Mouse (Mus musculus): ENCODE measurements around the gene Rftn2.

Rftn2 gene

DNA sequence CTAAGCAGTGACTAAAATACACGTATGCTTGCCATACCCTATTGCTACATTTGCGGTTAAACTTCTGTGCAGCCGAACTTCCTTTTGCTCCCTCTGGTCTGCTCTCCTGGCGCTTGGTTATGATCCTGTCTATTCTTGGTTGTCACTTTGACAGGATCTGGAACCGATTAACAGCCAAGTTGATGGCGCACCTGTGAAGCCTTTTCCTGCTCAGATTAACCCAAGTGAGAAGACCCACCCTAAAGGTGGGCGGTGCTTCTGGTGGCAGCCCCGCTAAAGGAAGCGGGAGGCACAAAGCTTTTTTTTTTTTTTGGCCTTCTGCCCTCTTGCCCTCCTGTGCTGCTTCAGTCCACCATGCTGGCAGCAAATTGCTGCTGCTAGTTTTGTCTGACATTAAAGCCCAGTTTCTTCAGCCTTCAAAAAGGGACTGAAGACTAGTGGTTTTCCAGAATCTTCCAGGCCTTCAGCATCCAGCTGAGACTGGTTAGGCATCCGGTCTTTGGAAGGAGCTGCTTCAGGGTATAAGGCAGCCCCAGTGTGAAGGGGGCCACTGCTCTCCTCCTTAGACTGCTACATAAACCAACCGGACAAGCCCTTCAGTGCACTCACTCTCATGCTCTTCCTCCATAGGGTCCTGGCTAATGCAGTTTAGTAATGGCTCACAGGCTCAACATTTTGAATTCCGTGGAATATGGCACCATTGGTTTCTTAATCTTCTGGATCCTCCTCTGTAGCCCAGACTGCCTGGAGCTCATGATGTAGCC is 16.2 kb downstream of the Rftn2 start:
- DNase-seq = no peak

DNA sequence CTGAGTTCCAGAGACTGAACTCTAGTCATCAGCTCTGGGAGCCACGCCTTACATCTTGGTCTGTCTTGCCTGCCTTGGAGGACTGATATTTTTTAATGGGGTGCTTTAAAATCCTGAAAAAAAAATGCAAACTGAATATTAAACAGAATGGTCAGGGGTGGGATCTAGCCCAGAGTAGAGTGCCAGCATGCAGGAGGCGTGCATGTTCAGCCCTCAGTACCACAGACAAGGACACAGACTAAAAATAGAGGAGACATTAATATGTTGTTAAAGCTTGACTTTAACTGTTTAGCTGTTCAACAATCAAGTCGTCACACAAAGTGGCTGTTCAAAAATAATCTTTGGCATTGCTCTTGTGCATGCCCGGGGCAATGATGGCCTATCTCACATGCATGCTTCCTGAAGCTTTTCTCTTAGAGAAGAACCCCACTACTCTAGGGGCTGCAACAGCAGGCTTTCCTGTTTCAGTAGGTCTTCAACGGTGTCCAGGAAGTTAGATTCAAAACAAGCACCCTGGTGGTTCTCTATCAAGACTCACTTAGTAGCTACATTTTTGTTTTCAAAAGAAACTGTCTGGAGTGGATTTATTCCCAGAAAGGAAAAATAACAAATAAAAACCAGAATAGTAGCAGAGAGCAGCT is 18.0 kb downstream of the Rftn2 start:
- DNase-seq = no peak

DNA sequence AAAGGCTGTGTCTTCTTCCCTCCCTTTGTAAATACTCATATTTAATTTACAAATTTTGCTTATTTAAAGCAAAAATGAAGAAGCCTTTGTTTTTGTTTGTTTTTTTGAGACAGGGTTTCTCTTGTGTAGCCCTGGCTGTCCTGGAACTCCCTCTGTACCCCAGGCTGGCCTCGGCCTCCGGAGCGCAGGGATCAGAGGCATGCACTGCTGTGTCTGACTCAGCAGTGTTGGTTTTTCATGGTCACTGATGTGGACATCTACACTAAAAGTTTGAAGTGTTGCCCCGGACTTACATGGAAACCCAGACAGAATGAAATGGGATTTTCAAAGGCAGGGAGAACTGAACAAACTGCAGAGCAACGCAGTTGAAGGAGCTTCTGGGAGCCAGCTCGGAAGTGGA is 19.0 kb downstream of the Rftn2 start:
- DNase-seq = no peak

DNA sequence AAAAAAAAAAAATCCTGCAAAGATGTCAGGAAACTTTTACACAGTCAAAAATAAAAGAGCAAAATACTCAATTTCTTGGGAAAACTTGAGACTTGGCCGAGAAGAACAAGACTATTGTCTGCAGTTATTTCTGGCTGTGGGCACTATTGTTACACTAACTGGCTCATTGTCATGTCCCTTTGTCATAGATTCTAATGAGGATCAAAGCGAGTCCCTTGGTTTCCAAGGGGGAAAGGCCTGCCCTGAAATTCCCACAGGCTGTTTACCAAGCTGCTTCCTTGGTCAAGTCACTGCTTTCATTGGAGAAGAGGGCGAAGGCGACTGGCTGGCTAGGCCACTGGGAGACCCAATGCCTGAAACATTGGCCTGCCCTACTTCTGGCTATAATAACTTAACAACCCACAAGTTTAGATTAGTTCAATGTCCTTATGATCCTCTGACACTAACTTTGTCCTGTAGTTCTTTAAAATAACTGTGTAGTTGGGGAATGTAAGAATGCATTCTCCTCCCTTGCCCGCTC is 20.7 kb downstream of the Rftn2 start:
- no peak for DNase-seq

DNA sequence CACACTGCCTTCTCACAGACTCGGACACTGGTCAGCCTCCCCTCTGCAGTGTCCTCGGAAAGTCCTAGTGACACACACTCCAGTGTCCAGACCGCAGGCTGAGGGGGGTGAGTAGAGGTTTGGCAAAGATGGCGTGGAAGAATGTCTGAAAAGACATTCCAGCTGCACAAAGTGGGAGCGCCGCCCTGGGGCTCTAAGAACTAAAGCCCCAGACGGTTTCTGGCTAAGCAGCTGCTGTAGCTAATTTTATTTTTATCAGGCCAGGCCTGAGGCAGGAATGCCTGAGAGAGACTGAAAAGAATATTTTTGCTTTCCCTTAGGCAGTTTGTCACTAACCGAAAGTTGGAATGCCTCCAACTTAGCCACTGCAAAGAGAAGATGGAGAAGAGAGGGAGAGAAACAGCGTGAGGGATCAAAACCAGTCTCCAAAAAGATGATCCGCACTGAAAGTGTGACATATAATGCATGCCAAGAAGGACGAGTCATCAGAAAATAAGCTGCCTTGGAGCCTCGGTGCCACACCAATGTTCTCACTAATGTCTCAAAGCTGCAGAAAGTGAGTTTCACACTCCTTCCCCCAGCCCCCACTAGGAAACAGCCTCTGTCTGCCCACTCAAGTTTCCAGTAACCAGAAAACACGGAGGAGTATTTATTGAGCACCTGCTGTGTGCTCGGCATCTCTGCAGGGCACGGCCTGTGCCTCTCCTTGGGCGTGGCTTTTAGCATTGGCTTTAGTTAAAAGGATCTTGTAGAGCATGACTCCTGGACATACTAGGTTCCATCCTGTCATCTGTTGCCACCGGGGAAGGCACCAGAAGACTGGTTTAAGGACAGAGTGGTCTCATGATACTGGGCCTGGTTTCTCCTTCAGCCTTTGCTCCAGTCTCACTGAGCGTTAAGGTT is 24.5 kb downstream of the Rftn2 start:
- DNase-seq = peak; percentile 9

DNA sequence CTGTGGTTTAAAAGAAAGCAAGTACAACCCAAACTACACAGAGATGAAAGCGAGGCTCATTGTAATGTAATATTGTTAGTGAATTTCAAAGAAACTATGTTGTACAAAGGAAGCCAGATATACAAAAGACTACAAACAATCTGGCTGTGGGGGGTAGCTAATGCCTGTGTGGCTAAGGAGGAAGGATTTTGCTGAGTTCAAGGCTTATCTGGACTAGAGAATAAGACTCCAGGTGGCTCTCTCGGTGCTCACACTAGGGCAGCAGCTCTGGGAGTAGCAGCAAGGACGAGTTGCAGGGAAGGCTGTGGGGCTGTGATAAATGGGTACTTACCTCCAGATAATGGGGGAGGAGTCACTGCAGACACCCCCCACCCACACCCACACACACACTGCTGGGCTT is 27.9 kb downstream of the Rftn2 start:
- DNase-seq = no peak

DNA sequence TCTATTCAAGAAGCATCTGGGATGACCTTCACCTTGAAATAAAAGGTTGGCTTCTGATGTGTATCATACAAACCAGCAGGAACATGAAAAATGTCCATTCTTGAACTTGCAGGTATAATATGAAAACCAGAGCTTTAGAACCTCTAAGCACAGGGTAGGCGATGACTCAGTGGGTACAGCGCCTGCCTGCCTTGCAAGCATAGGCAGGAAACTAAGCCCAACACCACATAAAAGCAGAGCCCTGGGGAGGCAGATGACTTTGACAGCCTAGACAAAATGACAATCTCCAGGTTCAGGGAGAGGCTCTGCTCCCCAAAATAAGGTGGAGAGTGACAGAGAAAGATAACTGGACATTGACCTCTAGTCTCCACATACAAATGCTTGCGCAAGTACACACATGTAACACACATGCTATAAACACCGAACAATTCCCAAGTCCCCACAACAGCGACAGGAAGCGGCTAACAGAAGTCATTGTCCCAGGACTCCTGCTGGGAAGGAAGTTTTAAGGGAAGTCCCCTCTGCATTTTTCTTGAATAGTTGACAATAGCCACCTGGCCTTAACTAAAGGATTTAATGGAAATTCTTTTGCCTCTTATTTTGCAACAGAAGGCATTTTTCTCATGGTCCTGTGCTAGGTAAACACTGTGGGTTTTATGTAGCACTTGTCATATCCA is 30.1 kb downstream of the Rftn2 start:
- DNase-seq = no peak

DNA sequence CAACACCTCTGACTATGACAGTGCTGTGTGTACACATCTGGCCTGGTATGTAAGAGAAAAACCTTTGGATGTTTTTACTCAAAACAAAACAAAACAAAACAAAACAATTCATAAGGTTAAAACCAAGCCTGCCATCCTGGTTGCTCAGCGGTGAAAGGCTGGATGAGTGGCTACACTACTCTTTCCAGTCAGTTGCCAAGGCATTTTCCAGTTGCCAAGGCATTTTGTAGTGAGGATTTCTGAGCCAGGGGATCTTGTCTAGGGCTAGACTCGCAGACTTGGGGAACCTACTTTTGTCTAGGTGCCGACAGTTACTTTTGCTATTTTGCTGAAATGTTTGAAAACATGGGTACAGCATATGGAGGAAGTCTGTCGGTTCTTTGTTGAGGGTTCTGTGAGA is 31.6 kb downstream of the Rftn2 start:
- no peak for DNase-seq

DNA sequence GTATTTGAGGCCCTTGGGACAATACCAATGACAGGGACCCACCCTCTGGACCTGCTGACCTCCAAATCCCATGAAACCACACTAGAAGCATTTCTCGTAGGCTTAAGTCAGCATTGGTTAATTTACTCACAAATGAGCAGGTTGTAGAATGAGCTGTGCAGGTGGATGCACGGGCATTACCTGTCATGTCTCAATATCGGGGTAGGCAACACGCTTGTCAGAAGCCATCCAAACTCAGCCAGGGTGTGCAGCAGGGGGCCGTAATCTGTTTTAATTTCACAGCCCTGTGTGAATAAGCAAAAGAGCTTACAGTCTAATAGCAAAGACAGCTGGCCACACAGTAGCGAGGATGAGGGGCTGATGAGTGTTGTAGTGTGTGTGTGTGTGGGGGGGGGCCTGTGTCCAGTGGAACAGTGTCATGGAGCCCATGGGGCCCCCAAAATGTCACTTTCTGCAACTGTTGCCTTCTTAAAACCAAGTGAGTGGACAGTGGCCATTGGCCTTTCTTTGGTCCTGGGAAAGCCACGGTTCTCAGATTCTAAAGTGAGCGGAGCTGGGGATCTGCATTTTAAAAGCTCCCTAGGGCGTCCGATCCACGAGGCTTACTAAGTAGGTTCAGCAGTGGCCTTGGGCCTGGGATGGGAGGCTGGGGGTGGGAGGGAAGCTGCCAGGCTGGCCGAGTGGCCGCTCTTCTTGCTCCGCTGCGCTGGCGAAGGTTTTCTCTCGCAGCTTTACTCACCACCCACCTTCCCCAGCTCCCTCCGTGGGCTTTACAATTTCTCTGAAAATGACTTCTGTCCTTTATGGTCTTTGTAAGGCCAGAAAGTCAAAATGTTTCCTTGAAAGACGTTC is 32.3 kb downstream of the Rftn2 start:
- DNase-seq = no peak

DNA sequence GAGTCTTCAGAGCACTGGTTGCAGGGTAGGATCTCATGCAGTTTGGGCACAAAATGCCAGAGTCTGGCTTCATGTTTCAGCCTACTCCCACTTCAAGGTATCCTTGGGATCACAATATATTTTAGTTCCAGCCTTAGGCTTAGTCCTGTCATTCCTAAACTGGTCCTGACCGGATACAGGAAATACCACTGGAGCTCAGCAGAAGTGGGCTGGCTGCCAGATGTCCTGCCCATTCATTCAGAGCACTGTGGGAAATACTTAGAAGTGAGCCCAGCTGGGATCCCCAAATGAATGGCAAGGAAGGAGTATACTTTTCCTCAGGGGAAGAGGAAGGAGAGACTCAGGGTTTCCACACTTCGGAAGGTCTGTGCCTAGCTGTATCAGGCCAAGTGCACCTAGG is 33.3 kb downstream of the Rftn2 start:
- DNase-seq = no peak

DNA sequence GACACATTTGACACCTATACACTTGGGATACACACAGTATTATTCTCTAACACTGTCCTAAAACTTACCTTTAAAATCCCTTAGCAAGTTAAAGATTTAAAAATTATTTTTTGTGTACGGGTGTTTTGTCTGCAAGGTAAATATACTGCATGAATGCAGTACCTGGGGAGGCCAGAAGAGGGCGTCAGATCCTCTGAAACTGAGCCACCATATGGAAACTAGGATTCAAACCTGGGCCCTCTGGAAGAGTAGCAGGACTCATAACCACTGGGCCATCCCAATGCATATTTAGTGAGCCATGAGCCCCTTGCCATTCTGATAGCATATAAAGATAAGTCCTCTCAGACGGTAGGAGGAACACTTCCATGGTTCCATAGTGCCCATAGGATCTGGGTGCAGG is 33.8 kb downstream of the Rftn2 start:
- no peak for DNase-seq

DNA sequence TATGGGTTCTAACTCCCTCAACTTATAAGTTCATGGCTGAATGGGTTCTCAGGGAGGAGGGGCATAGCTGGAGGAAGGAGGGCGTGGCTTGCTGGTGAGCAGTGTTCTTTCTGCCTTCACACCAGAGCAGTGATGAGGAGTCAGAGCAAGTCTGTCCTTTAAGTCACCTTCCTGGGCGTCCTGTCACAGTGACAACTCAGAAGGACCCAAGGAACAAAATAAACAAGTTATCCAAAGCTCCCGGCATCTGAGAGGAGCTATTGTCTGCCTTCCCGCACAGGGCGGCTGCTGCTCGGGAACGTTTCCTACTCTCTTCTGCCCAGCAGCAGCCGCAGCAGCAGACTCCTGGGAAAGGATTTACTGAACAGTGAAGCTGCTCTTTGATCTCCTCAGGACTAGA is 34.6 kb downstream of the Rftn2 start:
- DNase-seq = no peak

DNA sequence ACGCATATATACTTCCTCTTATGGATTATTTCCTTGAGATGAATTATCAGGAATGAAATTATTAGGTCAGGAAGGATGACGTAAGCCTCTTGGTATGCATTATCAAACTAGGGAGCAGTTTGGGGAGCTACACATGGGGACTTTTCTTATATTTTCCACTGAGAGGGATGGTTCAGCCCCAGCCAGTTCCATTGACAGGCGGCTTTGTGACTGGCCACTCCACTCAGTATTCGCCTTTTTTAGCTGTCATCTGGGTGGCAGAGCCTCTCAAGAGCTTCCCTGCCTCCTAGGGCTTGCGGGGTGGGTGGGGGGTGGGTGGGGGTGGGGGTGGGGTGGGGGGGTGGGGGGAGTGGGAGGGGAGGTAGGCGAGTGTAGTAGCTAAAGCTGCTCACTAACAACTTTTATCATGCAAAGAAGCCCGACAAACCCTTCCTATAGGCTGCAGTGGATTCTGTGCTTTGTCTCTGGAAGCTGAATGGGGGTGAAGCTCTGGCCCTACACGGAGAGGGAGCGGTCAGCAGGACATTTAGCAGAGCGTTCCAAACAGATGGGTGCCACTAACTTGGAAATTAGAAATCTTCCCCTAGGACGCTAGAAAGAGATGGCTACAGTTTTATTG is 39.9 kb downstream of the Rftn2 start:
- DNase-seq = no peak

DNA sequence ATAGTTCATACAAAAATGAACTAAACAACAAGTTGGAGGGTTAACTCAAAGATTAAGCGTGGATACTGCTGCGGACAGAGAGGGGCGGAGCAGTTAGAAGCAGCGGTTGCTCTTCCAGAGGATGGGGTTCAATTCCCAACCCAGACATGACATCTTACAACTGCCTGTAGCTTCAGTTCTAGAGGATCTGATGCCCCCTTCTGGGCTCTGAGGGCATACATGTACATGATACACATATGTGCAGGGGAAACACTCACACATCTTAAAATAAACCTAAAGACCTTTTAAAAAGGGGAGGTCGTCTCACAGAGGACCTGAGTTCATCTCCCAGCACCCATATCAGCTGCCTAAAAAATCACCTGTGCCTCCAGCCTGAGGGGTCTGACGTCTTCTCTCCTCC is 40.9 kb downstream of the Rftn2 start:
- no peak for DNase-seq

DNA sequence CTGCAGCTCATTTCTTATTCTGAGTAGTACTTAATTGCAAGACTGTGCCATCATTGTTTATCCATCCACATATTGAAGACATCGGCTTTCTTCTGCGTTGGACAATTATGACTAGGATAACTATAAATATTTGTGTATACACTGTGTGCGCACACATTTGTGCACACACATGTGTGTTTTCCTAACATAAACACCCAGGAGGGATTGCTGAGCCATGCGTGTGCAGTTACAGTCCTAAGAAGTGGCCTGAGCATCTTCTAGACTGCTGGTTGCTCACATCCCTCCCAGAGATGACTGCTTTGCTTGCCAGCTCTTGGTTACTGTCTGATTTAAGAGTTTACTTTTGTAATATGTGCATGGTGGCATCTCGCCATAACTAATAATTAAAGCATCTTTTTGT is 44.2 kb downstream of the Rftn2 start:
- no peak for DNase-seq

DNA sequence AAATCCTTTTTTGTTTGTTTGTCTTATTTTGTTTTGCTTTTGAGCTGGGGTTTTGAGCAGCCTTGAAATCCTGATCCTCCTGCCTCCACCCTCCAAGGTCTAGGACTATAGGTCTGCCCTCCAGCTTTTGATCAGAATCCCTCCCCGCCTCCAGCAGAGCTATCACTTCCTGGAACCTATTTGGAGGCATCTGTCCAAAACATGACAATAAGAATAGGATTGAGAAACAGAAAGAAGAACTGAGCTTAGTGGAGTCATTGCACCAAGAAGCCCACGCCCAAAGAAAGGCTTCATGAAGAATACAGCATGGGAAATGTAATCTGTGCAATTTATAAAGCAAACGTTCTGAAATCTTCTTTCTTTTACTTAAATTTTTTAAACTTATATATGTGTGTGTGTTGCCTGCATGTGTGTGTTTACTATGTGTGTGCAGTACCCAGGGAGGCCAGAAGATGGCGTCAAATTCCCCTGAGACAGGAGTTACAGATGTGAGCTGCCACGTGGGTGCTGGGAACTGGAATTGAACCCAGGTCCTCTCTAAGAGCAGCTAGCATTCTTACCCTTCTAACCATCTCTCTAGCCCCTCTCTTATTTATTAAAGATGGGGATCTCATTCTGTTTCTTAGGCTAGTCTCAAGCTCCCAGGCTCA is 46.5 kb downstream of the Rftn2 start:
- no peak for DNase-seq

DNA sequence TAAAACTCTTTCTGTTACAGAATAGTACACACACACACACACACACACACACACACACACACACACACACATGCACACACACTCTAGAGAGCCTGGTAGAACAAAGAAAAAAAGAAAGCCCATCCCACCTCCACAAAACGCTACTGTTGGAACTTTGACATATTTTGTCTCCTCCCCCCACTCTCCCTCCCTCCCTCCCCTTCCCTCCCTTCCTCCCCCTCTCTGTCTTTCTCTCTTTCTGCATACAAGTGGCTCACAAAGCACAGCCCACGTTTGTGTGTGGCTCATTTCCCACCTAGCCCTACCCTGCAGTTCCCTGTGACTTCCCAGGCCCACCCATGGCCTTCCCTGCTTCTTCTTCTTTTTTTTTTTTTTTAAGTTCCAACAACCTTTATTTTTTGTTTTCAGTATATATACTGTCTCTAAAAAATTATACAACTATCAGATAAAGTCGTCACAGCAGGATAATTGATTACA is 52.0 kb downstream of the Rftn2 start:
- no peak for DNase-seq

DNA sequence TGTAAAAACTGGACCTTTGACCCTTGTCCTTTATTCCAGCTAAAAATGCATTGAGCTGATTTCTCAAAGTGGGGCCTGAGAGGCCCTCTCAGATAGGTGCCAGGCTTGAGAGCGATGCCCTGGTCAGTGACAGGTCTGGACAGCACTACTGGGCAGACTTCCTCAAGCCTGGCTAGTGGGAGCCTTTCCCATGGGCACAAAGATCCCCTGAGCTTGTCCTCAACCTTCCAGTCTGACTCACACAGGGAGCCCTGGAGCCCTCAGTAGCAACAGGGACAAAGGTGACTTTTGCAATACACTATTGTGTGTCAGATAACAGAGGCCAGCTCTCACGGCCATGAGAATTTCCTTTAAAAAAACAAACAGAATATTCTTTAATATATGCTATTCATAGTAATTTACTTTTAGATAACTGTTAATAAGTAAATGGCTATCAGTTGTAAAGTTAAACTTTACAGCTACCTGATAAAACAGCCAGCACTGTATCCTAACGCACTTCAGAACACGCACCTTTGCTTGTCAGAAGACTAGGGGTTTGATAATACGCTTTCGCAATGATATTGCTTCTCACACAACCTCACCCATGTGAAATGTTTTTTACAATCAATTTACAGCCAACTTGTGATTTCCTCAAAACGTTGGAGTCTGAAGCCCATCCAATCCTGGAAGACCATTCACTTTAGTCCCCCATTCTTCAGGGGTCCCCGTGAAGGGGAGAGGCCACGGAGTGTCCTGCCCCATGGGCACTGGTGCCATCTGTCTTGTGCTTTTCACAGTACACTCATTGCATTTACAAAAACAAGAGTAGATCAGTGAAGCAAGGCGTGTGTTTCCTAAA is 52.6 kb downstream of the Rftn2 start:
- no peak for DNase-seq

DNA sequence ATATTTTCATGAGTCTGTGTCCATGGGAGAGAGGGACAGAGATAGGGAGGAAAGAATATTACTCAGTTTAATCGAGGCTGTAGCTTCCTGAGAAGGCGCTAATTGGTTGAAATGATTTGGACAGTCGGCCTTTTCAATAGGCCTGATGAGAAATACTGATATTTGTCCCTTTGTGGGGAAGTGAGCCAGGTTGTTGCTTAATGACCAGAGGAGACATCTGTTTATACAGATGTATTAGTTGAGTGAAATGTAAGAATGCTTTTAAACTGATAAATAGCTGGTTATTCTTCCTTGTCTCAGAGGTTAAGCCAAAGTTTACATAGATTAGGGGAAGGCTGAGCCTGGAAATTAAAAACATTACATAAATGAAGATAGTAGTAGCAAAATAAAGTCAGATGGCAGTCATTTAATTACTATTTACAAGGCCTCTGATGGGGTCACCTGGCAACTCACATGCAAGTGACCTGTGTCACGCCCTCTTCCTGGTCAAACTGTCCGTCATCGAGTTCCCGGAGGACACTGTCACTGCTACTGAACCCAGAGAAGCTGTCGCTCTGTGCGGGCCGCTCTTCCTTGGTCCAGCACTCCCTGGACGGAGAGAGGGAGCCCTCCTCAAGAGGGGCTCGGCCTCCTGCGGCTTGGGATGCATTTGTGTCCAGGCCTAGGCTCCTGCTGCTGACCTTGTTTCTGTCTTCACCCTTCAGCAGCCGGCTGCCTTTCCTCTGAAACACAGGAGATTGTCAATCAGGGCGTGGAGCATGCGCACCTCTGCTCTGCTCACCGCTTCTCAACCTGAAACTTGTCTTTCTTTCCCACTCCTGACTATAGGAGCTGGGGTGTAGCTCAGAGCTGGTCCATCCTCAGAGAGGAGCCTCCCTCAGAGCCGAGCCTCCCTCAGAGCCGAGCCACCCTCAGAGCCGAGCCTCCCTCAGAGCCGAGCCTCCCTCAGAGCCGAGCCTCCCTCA is 54.9 kb downstream of the Rftn2 start:
- DNase-seq = no peak

All from cerebellum, adult 8-10 months (tissue).